Mouse (Mus musculus): Measurements from ENCODE around the gene Myo16. TPM values are rescaled to one million over a fixed set of nuclear protein-coding genes. Genes with fewer than 3 reads are reported as not detected.

Myo16 gene
- polyA plus RNA-seq, 1 experiment from 2014 or later: 0.34 TPM

DNA sequence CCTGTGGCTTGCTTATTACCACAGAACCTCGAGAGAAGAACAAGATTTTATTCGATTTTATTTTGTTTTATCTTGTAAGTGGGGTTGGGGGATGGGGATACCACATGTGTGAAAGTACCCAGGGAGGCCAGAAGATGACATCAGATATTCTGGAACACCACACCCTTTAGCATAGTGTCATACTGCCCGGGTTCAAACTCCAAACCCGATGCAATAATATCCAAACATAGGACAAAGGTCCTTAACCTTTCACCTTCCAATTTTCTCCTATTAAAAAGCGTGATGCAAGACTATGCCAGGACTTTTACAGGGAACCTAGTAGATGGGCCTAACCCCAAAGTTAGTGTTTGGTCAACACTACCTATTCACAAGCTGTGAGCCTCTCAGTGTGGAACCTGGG is 443.9 kb downstream of the Myo16 start:
- ATAC-seq (ENCODE audit: insufficient number of reproducible peaks, insufficient read depth, low FRiP score, low read depth): no peak
- no peaks in the 10 kb centered on the region for H3K27me3 ChIP-seq (ENCODE audit: control insufficient read depth, insufficient read depth, low read length)
- no peak overlapping the region for H3K9ac ChIP-seq (ENCODE audit: low read length)
- H3K36me3 ChIP-seq (ENCODE audit: control insufficient read depth, insufficient read depth, low read length): no peaks in the 10 kb centered on the region
- WGBS: 83% methylated on average over 5 of the region's 5 CpGs
- no peak overlapping the region for H3K27ac ChIP-seq (replicated peaks in 1 of 2; ENCODE audit: control insufficient read depth in 1 of 2, insufficient read depth in 1 of 2, low read depth in 2 of 2, low read length in 2 of 2)
- 0 out of 2 replicates have a peak, but pooled peaks cover 3% of the 10 kb centered on the region for H3K9me3 ChIP-seq (ENCODE audit: control insufficient read depth, low read length)
- H3K4me1 ChIP-seq (ENCODE audit: control insufficient read depth in 2 of 2, insufficient read depth in 2 of 2, low read length in 2 of 2): peaks cover 0 to 2% of the 10 kb centered on the region in 2 experiments; a peak in 1 of 4 replicates
- no peak overlapping the region for H3K4me3 ChIP-seq (ENCODE audit: control insufficient read depth in 1 of 2, insufficient read depth in 1 of 2, low read depth in 1 of 2, low read length in 2 of 2)
- H3K4me2 ChIP-seq (ENCODE audit: low read length): no peak overlapping the region

GRCm38 (mm10) chr8:10598889-10599288 is 445.2 kb downstream of the Myo16 start:
- Histone ChIP-seq H3K9ac (ENCODE audit: low read length) (no peak overlapping the region), H3K9me3 (ENCODE audit: control insufficient read depth, low read length) (0 out of 2 replicates have a peak, but pooled peaks cover 3% of the 10 kb centered on the region), H3K27me3 (ENCODE audit: control insufficient read depth, insufficient read depth, low read length) (no peaks in the 10 kb centered on the region), H3K4me2 (ENCODE audit: low read length) (no peak overlapping the region), H3K27ac (replicated peaks in 1 of 2; ENCODE audit: control insufficient read depth in 1 of 2, insufficient read depth in 1 of 2, low read depth in 2 of 2, low read length in 2 of 2) (no peak overlapping the region), H3K36me3 (ENCODE audit: control insufficient read depth, insufficient read depth, low read length) (no peaks in the 10 kb centered on the region), H3K4me1 (ENCODE audit: control insufficient read depth in 2 of 2, insufficient read depth in 2 of 2, low read length in 2 of 2) (peaks cover 0 to 2% of the 10 kb centered on the region in 2 experiments; a peak in 1 of 4 replicates), H3K4me3 (ENCODE audit: control insufficient read depth in 1 of 2, insufficient read depth in 1 of 2, low read depth in 1 of 2, low read length in 2 of 2) (no peak overlapping the region)
- 57% methylated on average over 5 of the region's 5 CpGs for WGBS
- ATAC-seq (ENCODE audit: insufficient number of reproducible peaks, insufficient read depth, low FRiP score, low read depth): no peak

- no peak overlapping the region for H3K4me3 ChIP-seq (ENCODE audit: control insufficient read depth in 1 of 2, insufficient read depth in 1 of 2, low read depth in 1 of 2, low read length in 2 of 2)
- H3K4me2 ChIP-seq (ENCODE audit: low read length): no peak overlapping the region
- H3K9ac ChIP-seq (ENCODE audit: low read length): no peak overlapping the region
- no peaks in the 10 kb centered on the region for H3K27me3 ChIP-seq (ENCODE audit: control insufficient read depth, insufficient read depth, low read length)
- H3K27ac ChIP-seq (replicated peaks in 1 of 2; ENCODE audit: control insufficient read depth in 1 of 2, insufficient read depth in 1 of 2, low read depth in 2 of 2, low read length in 2 of 2): no peak overlapping the region
- 0 out of 2 replicates have a peak, but pooled peaks cover 3% of the 10 kb centered on the region for H3K9me3 ChIP-seq (ENCODE audit: control insufficient read depth, low read length)
- no peaks in the 10 kb centered on the region for H3K36me3 ChIP-seq (ENCODE audit: control insufficient read depth, insufficient read depth, low read length)
- 41% methylated on average over 12 of the region's 12 CpGs for WGBS
- peaks cover 2 to 5% of the 10 kb centered on the region in 2 experiments; a peak in 1 of 4 replicates for H3K4me1 ChIP-seq (ENCODE audit: control insufficient read depth in 2 of 2, insufficient read depth in 2 of 2, low read length in 2 of 2)
- no peak for ATAC-seq (ENCODE audit: insufficient number of reproducible peaks, insufficient read depth, low FRiP score, low read depth)
These were observed 452.5 kb downstream of the Myo16 start for GRCm38 (mm10) chr8:10606028-10606815.

DNA sequence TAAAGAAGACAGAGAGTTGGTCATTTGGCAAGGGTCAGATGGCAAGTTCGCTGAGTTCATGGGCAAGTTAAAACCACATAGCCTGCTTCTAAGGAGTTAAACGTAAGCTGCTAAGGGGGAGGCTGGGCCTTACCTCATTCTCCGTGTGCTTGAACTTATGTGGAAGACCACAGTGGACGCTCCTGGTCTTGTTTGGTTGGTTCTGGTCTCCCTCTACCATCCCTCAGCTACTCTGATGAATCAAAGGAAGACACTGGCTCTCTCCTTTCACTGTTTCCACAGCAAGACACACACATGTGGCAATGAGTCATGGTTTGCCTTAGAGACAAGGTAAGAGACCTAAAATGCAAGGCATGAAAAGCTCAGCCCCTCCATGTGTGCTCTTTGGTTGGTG is 453.1 kb downstream of the Myo16 start:
- Histone ChIP-seq H3K27ac (replicated peaks in 1 of 2; ENCODE audit: control insufficient read depth in 1 of 2, insufficient read depth in 1 of 2, low read depth in 2 of 2, low read length in 2 of 2) (no peak overlapping the region), H3K4me2 (ENCODE audit: low read length) (no peak overlapping the region), H3K36me3 (ENCODE audit: control insufficient read depth, insufficient read depth, low read length) (no peaks in the 10 kb centered on the region), H3K9me3 (ENCODE audit: control insufficient read depth, low read length) (0 out of 2 replicates have a peak, but pooled peaks cover 3% of the 10 kb centered on the region), H3K9ac (ENCODE audit: low read length) (no peak overlapping the region), H3K4me1 (ENCODE audit: control insufficient read depth in 2 of 2, insufficient read depth in 2 of 2, low read length in 2 of 2) (peaks cover 2 to 5% of the 10 kb centered on the region in 2 experiments; a peak in 1 of 4 replicates), H3K4me3 (ENCODE audit: control insufficient read depth in 1 of 2, insufficient read depth in 1 of 2, low read depth in 1 of 2, low read length in 2 of 2) (no peak overlapping the region), H3K27me3 (ENCODE audit: control insufficient read depth, insufficient read depth, low read length) (no peaks in the 10 kb centered on the region)
- WGBS: 71% methylated on average over 4 of the region's 4 CpGs
- ATAC-seq (ENCODE audit: insufficient number of reproducible peaks, insufficient read depth, low FRiP score, low read depth): no peak

DNA sequence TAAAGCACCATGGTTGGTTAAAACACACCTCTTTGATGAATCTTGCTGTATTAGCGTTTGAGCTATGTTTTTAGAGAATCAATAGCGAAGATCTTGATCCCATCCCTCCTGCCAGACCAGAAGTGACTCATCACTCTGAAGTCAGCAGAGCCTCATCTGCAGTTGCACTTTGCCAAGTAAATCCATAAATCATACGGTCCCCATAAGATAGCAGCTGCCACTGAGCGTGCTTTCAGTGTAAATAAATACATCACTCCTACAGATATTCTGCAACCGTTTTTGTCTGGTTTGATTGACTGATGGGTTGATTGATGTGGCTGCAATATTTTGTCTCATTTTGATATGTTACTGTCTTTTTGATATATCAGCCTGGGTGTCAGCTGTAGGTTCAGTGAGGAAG is 457.9 kb downstream of the Myo16 start:
- Histone ChIP-seq H3K4me1 (ENCODE audit: control insufficient read depth in 2 of 2, insufficient read depth in 2 of 2, low read length in 2 of 2) (no peaks in the 10 kb centered on the region; a peak in 1 of 4 replicates), H3K4me2 (ENCODE audit: low read length) (no peak overlapping the region), H3K36me3 (ENCODE audit: control insufficient read depth, insufficient read depth, low read length) (no peaks in the 10 kb centered on the region), H3K4me3 (ENCODE audit: control insufficient read depth in 1 of 2, insufficient read depth in 1 of 2, low read depth in 1 of 2, low read length in 2 of 2) (no peak overlapping the region), H3K9me3 (ENCODE audit: control insufficient read depth, low read length) (no peaks in the 10 kb centered on the region), H3K27ac (replicated peaks in 1 of 2; ENCODE audit: control insufficient read depth in 1 of 2, insufficient read depth in 1 of 2, low read depth in 2 of 2, low read length in 2 of 2) (no peak overlapping the region), H3K27me3 (ENCODE audit: control insufficient read depth, insufficient read depth, low read length) (no peaks in the 10 kb centered on the region), H3K9ac (ENCODE audit: low read length) (no peak overlapping the region)
- no peak for ATAC-seq (ENCODE audit: insufficient number of reproducible peaks, insufficient read depth, low FRiP score, low read depth)
- 77% methylated on average over 5 of the region's 5 CpGs for WGBS

- H3K4me1 ChIP-seq (ENCODE audit: control insufficient read depth in 2 of 2, insufficient read depth in 2 of 2, low read length in 2 of 2): no peaks in the 10 kb centered on the region; a peak in 1 of 4 replicates
- no peaks in the 10 kb centered on the region for H3K36me3 ChIP-seq (ENCODE audit: control insufficient read depth, insufficient read depth, low read length)
- H3K27me3 ChIP-seq (ENCODE audit: control insufficient read depth, insufficient read depth, low read length): no peaks in the 10 kb centered on the region
- H3K27ac ChIP-seq (replicated peaks in 1 of 2; ENCODE audit: control insufficient read depth in 1 of 2, insufficient read depth in 1 of 2, low read depth in 2 of 2, low read length in 2 of 2): no peak overlapping the region
- ATAC-seq (ENCODE audit: insufficient number of reproducible peaks, insufficient read depth, low FRiP score, low read depth): no peak
- H3K4me2 ChIP-seq (ENCODE audit: low read length): no peak overlapping the region
- 47% methylated on average over 2 of the region's 2 CpGs for WGBS
- H3K4me3 ChIP-seq (ENCODE audit: control insufficient read depth in 1 of 2, insufficient read depth in 1 of 2, low read depth in 1 of 2, low read length in 2 of 2): no peak overlapping the region
- H3K9me3 ChIP-seq (ENCODE audit: control insufficient read depth, low read length): no peaks in the 10 kb centered on the region
- no peak overlapping the region for H3K9ac ChIP-seq (ENCODE audit: low read length)
These were observed 459.7 kb downstream of the Myo16 start for GRCm38 (mm10) chr8:10613371-10613770.

- Histone ChIP-seq H3K9me3 (ENCODE audit: control insufficient read depth, low read length) (peaks cover 5% of the 10 kb centered on the region; the same call in 1 of the 2 replicates), H3K9ac (ENCODE audit: low read length) (no peak overlapping the region), H3K27me3 (ENCODE audit: control insufficient read depth, insufficient read depth, low read length) (no peaks in the 10 kb centered on the region), H3K4me1 (ENCODE audit: control insufficient read depth in 2 of 2, insufficient read depth in 2 of 2, low read length in 2 of 2) (no peaks in the 10 kb centered on the region), H3K36me3 (ENCODE audit: control insufficient read depth, insufficient read depth, low read length) (no peaks in the 10 kb centered on the region), H3K27ac (replicated peaks in 1 of 2; ENCODE audit: control insufficient read depth in 1 of 2, insufficient read depth in 1 of 2, low read depth in 2 of 2, low read length in 2 of 2) (no peak overlapping the region), H3K4me2 (ENCODE audit: low read length) (no peak overlapping the region), H3K4me3 (ENCODE audit: control insufficient read depth in 1 of 2, insufficient read depth in 1 of 2, low read depth in 1 of 2, low read length in 2 of 2) (no peak overlapping the region)
- WGBS: 86% methylated on average over 2 of the region's 2 CpGs
- ATAC-seq (ENCODE audit: insufficient number of reproducible peaks, insufficient read depth, low FRiP score, low read depth): no peak
These were observed 466.0 kb downstream of the Myo16 start for GRCm38 (mm10) chr8:10619689-10620088.

Data from heart, embryonic 14.5 days (tissue).